8 mouse cellular contexts compared by ENCODE assay signal in the genomic region with DNA sequence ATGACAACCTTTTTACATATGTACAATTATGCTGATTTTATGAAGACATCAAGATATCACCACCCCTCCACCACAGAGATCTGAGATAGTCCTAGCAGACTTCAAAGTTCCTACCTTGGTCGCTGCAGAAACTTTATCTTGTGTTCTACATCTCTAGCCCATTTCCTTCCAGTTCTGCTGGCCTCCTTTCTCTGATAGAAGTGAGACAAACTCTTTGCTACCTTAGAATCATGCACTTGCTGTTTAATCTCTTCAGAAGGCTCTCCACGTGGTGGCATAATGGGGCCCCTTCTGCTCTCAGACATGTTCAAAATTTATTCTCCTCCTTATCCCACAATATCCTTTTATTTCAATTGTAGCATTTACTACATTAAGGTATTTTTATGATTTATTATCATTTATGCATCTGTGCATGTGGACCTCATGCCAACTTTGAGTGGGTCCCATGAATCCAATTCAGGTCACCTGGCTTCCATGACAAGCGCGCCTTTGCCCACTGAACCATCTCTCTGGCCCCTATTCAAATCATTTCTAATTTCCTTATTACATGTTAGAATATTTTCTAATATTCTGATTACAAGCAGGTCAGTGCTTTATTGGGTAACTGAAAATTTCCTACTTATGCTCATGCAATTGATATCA.
"Had no signal": no experiment of that assay in that cellular context is flagged by ENCODE, and none has a peak within 500 bp of the region (broad histone marks: within the 10 kb centered on the region; RNA-seq: fewer than 3 reads in every experiment).

No protein-coding gene starts in this region.

- H3K27me3 ChIP-seq: limb, embryonic 15.5 days; midbrain, embryonic 12.5 days; stomach, embryonic 15.5 days had no signal

- DNase-seq: kidney, adult 2 months; kidney, postnatal 25 days; layer of hippocampus, postnatal 36 days; lung, adult 18-20 months; right cerebral cortex, postnatal 14 days had no signal

- H3K4me3 ChIP-seq: midbrain, embryonic 12.5 days had no signal

- H3K9me3 ChIP-seq: limb, embryonic 15.5 days; midbrain, embryonic 12.5 days; stomach, embryonic 15.5 days had no signal
